Mouse (Mus musculus) stomach, postnatal 0 days (tissue): ENCODE data around the gene Nhs.

Experiments
- CTCF ChIP-seq: IDR thresholded peaks from 2 replicates; pipeline ENCODE4 v1.5.1; 2016; ENCODE audit warnings: antibody characterized with exemption, low read depth, mild to moderate bottlenecking, moderate library complexity
- EP300 ChIP-seq: optimal IDR thresholded peaks from 2 replicates; pipeline ENCODE3; 2016; ENCODE audit warnings: antibody characterized with exemption

GRCm38 (mm10) chrX:162020039-162020566, 139.4 kb downstream of the Nhs start:
- TF ChIP-seq CTCF (no peak), EP300 (no peak)
